Mouse (Mus musculus) kidney, embryonic 16.5 days (tissue): ENCODE measurements at regions not wholly inside any gene's neighbourhood (a gene's known extent, or its start where the extent isn't known, plus 50 kb on each side); places are given as distances from the start of the nearest gene placed in this dataset.

Experiments
- ATAC-seq: fragments of 200-750 bp; cut with Nextera tagmentation; 2 replicates; pipeline ENCODE4 v1.8.0; 2017; ENCODE audit warnings: moderate TSS enrichment; ENCODE audit not compliant: low FRiP score, low TSS enrichment
- H3K27ac ChIP-seq: fragments of 300-500 bp; sonication (generic); 2 replicates; pipeline ENCODE4 v1.5.1; 2014; ENCODE audit warnings: low read length
- H3K27me3 ChIP-seq: fragments of 300-500 bp; sonication (generic); 2 replicates; pipeline ENCODE4 v1.6.1; 2014; ENCODE audit warnings: low read length, control low read depth, mixed read lengths; ENCODE audit not compliant: insufficient read depth
- H3K36me3 ChIP-seq: fragments of 300-500 bp; sonication (generic); 2 replicates; pipeline ENCODE4 v1.6.1; 2014; ENCODE audit warnings: low read length, control low read depth, mixed read lengths; ENCODE audit not compliant: insufficient read depth
- H3K4me1 ChIP-seq: fragments of 300-500 bp; sonication (generic); 2 replicates; pipeline ENCODE4 v1.6.1; 2014; ENCODE audit warnings: low read length, control low read depth, mixed read lengths; ENCODE audit not compliant: insufficient read depth
- H3K4me2 ChIP-seq: fragments of 300-500 bp; sonication (generic); replicated peaks from 2 replicates; pipeline ENCODE4 v1.6.1; 2014; ENCODE audit warnings: low read depth, low read length
- H3K4me3 ChIP-seq: fragments of 300-500 bp; sonication (generic); 2 replicates; pipeline ENCODE4 v1.5.1; 2014; ENCODE audit warnings: mild to moderate bottlenecking, low read length
- H3K9ac ChIP-seq: fragments of 300-500 bp; sonication (generic); replicated peaks from 2 replicates; pipeline ENCODE4 v1.6.1; 2014; ENCODE audit warnings: low read length
- H3K9me3 ChIP-seq: fragments of 300-500 bp; sonication (generic); 2 replicates; pipeline ENCODE4 v1.6.1; 2016; ENCODE audit warnings: low read length, control low read depth
- WGBS: fragments of 180-500 bp; shearing (Covaris S2); extraction: QIAGEN DNeasy Blood & Tissue Kit; methylation state at CpG from one replicate; pipeline ENCODE4 v1.1.7; 2014; 5-methylcytosine and 5-hydroxymethylcytosine counted together

GRCm38 (mm10) chr12:92384266-92384937 lies 535.4 kb upstream of the Sel1l start:
- Histone ChIP-seq H3K9ac (no peak overlapping the region), H3K27ac (no peak overlapping the region), H3K4me1 (no peaks in the 10 kb centered on the region), H3K4me2 (no peak overlapping the region), H3K4me3 (no peak overlapping the region), H3K9me3 (no peaks in the 10 kb centered on the region), H3K36me3 (no peaks in the 10 kb centered on the region), H3K27me3 (no peaks in the 10 kb centered on the region)
- no peak for ATAC-seq
- 21% methylated on average over 5 of the region's 5 CpGs for WGBS

DNA sequence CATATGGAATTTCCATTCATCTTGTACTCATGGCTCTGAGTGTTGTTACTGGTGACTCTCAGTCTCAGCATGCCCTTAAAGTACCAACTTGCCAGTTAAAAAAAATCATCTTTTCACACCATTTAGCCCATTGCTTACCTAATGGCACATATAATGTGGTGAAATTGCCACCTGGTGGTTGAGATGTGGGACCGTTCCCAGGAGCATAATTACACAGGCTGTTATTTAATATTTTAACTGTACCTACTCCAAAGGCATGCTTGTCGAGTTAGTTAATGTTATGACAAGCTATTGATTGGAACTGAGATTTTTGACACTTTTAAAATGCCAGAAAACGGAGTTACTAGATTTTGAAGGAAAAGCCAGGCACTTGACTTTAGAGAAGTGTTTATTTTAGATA lies 530.2 kb upstream of the Sel1l start:
- Histone ChIP-seq H3K27me3 (no peaks in the 10 kb centered on the region), H3K4me3 (no peak overlapping the region), H3K4me1 (no peaks in the 10 kb centered on the region), H3K4me2 (no peak overlapping the region), H3K9me3 (no peaks in the 10 kb centered on the region), H3K36me3 (no peaks in the 10 kb centered on the region), H3K27ac (no peak overlapping the region), H3K9ac (no peak overlapping the region)
- WGBS: 59% methylated on average over 3 of the region's 3 CpGs
- ATAC-seq: no peak

GRCm38 (mm10) chr12:92365926-92366325 lies 517.0 kb upstream of the Sel1l start:
- Histone ChIP-seq H3K36me3 (no peaks in the 10 kb centered on the region), H3K27me3 (no peaks in the 10 kb centered on the region)

GRCm38 (mm10) chr12:92353386-92354257 lies 504.7 kb upstream of the Sel1l start:
- WGBS: 66% methylated on average over 4 of the region's 4 CpGs
- Histone ChIP-seq H3K4me3 (no peak overlapping the region), H3K27me3 (no peaks in the 10 kb centered on the region), H3K27ac (no peak overlapping the region), H3K36me3 (no peaks in the 10 kb centered on the region), H3K4me1 (no peaks in the 10 kb centered on the region), H3K4me2 (no peak overlapping the region), H3K9ac (no peak overlapping the region), H3K9me3 (no peaks in the 10 kb centered on the region)
- ATAC-seq: no peak

More at GRCm38 (mm10) chr12:92365926-92366325, 517.0 kb upstream of the Sel1l start:
- H3K4me3 ChIP-seq: no peak overlapping the region
- no peaks in the 10 kb centered on the region for H3K4me1 ChIP-seq
- WGBS: 64% methylated on average over 5 of the region's 5 CpGs
- H3K27ac ChIP-seq: no peak overlapping the region
- no peak for ATAC-seq
- no peaks in the 10 kb centered on the region for H3K9me3 ChIP-seq
- H3K9ac ChIP-seq: no peak overlapping the region
- H3K4me2 ChIP-seq: no peak overlapping the region

DNA sequence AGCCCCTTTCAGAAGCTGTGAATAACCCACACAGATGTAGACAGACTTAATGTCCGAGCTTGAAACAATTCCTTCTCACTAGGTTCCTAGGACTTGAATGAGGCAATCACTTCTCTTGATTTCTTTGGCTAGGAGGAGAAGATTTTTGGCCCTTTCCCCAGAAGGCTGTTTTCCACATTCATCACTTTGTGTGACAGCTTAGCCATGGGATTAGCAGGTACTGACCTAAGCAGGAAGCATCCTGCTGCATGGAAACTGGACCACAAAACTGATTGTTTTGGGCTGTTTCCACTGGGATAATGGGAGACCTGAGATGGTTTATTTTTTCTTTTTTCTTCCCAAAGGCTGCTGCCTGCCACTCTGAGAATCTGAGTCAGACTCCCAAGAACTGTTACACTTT lies 469.3 kb upstream of the Sel1l start:
- H3K4me2 ChIP-seq: no peak overlapping the region
- H3K9me3 ChIP-seq: no peaks in the 10 kb centered on the region
- no peaks in the 10 kb centered on the region for H3K36me3 ChIP-seq
- no peak; the same call in 1 of the 2 replicates for ATAC-seq
- WGBS: 48% methylated on average over 1 of the region's 1 CpGs
- no peak overlapping the region for H3K9ac ChIP-seq
- H3K4me1 ChIP-seq: no peaks in the 10 kb centered on the region
- H3K4me3 ChIP-seq: no peak overlapping the region
- H3K27ac ChIP-seq: no peak overlapping the region
- H3K27me3 ChIP-seq: no peaks in the 10 kb centered on the region

GRCm38 (mm10) chr12:92317609-92318008 lies 468.7 kb upstream of the Sel1l start:
- Histone ChIP-seq H3K4me3 (no peak overlapping the region), H3K4me2 (no peak overlapping the region), H3K9me3 (no peaks in the 10 kb centered on the region), H3K27ac (no peak overlapping the region), H3K27me3 (no peaks in the 10 kb centered on the region), H3K9ac (no peak overlapping the region), H3K36me3 (no peaks in the 10 kb centered on the region), H3K4me1 (no peaks in the 10 kb centered on the region)
- WGBS: 90% methylated on average over 3 of the region's 3 CpGs
- no peak for ATAC-seq

DNA sequence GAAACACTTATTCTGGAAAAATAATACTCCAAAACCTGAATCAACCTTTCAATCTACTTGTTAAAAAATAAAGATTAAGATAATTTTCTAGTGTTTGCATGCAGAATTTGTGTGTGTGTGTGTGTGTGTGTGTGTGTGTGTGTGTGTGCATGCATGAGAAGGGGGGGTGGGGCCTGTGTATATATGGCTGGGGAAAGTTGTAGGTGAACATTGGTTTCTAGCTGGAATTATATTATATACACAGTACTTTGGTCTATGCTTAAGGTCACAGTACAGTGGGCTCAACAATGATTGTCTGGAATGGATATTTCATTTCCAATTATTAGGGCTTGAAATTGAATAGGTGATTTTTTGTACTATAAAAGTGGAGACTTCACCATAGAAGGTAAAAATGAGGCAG lies 467.3 kb upstream of the Sel1l start:
- ATAC-seq: no peak
- H3K4me1 ChIP-seq: no peaks in the 10 kb centered on the region
- no peak overlapping the region for H3K27ac ChIP-seq
- no peak overlapping the region for H3K9ac ChIP-seq
- no peaks in the 10 kb centered on the region for H3K9me3 ChIP-seq
- H3K4me2 ChIP-seq: no peak overlapping the region
- no peaks in the 10 kb centered on the region for H3K27me3 ChIP-seq
- no peak overlapping the region for H3K4me3 ChIP-seq
- H3K36me3 ChIP-seq: no peaks in the 10 kb centered on the region

DNA sequence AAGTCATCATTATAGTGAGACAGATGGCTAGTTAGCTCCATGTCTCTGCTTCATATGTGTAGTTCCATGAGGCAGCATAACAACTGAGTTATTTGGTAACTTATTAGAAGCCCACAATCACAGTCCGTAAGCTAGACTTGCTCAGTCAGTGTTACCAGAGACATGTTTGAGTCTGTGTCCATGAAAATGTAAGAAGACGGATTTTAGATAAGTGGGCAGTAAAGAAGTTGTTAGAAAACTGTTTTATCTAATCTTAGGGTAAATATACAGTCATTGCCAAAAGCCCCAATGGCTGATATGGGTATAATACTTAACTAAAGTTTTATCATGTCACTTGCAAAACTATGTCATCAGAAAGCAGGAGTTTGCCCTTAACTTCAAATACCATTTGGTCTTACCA lies 466.9 kb upstream of the Sel1l start:
- Histone ChIP-seq H3K36me3 (no peaks in the 10 kb centered on the region), H3K9ac (no peak overlapping the region), H3K9me3 (no peaks in the 10 kb centered on the region), H3K27ac (no peak overlapping the region), H3K27me3 (no peaks in the 10 kb centered on the region), H3K4me1 (no peaks in the 10 kb centered on the region), H3K4me2 (no peak overlapping the region), H3K4me3 (no peak overlapping the region)
- no peak for ATAC-seq
- 73% methylated on average over 2 of the region's 2 CpGs for WGBS

GRCm38 (mm10) chr12:92302951-92303591 lies 454.1 kb upstream of the Sel1l start:
- WGBS: 25% methylated on average over 14 of the region's 14 CpGs
- no peak overlapping the region for H3K4me2 ChIP-seq
- H3K27me3 ChIP-seq: no peaks in the 10 kb centered on the region
- H3K4me3 ChIP-seq: no peak overlapping the region
- no peak overlapping the region for H3K9ac ChIP-seq
- no peaks in the 10 kb centered on the region for H3K9me3 ChIP-seq
- ATAC-seq: peak; percentile 79; the same call in 1 of the 2 replicates
- no peak overlapping the region for H3K27ac ChIP-seq
- H3K36me3 ChIP-seq: no peaks in the 10 kb centered on the region
- no peaks in the 10 kb centered on the region for H3K4me1 ChIP-seq

- H3K9ac ChIP-seq: no peak overlapping the region
- no peak for ATAC-seq
- no peak overlapping the region for H3K4me2 ChIP-seq
- 73% methylated on average over 4 of the region's 4 CpGs for WGBS
- no peaks in the 10 kb centered on the region for H3K36me3 ChIP-seq
- H3K9me3 ChIP-seq: no peaks in the 10 kb centered on the region
- H3K4me1 ChIP-seq: no peaks in the 10 kb centered on the region
- H3K27ac ChIP-seq: no peak overlapping the region
- H3K4me3 ChIP-seq: no peak overlapping the region
- H3K27me3 ChIP-seq: no peaks in the 10 kb centered on the region
These were observed 445.9 kb upstream of the Sel1l start for GRCm38 (mm10) chr12:92294887-92295286.
